Mouse (Mus musculus) induced T-regulatory cell, adult 2 months (primary cell): ENCODE results near the gene Adam19.
A peak's percentile ranks its signal among the peaks of the same experiment; 100 is the strongest.
"Not testable (repeated sequence)": the region's sequence is repeated elsewhere in the genome, so short reads cannot be mapped to it uniquely, and the experiment has no call there.

Experiments
- DNase-seq: peaks from one replicate; pipeline ENCODE4 v3.0.0-alpha.2; 2012; ENCODE audit warnings: low read depth

Adam19 gene

GRCm38 (mm10) chr11:46131022-46131986, 75.5 kb downstream of the Adam19 start:
- no peak for DNase-seq

GRCm38 (mm10) chr11:46134899-46135298, 79.1 kb downstream of the Adam19 start:
- DNase-seq: peak; percentile 72

GRCm38 (mm10) chr11:46143342-46143741, 87.5 kb downstream of the Adam19 start:
- no peak for DNase-seq

GRCm38 (mm10) chr11:46145163-46145875, 89.5 kb downstream of the Adam19 start:
- DNase-seq: no peak

GRCm38 (mm10) chr11:46146619-46147018, 90.8 kb downstream of the Adam19 start:
- no peak for DNase-seq

- DNase-seq: no peak
These were observed 101.2 kb downstream of the Adam19 start for GRCm38 (mm10) chr11:46156945-46157344.

GRCm38 (mm10) chr11:46157462-46157861, 101.7 kb downstream of the Adam19 start:
- DNase-seq: no peak

- peak; percentile 40 for DNase-seq
These were observed 110.2 kb downstream of the Adam19 start, which contains the start of gene Nipal4 for GRCm38 (mm10) chr11:46165866-46166585. Gene Nipal4 (minus strand): TSS chr11:46166508.

- DNase-seq: no peak
These were observed 112.7 kb downstream of the Adam19 start for GRCm38 (mm10) chr11:46168506-46168905.

- DNase-seq: no peak
These were observed 114.1 kb downstream of the Adam19 start for GRCm38 (mm10) chr11:46169908-46170307.

GRCm38 (mm10) chr11:46172128-46172527, 116.3 kb downstream of the Adam19 start:
- DNase-seq: no peak

- no peak for DNase-seq
These were observed 120.4 kb downstream of the Adam19 start for GRCm38 (mm10) chr11:46176155-46176554.

- DNase-seq: no peak
These were observed 121.7 kb downstream of the Adam19 start for GRCm38 (mm10) chr11:46177246-46178043.

GRCm38 (mm10) chr11:46182031-46182430, 126.2 kb downstream of the Adam19 start:
- not testable (repeated sequence) for DNase-seq

GRCm38 (mm10) chr11:46184946-46185345, 129.2 kb downstream of the Adam19 start:
- no peak for DNase-seq

- DNase-seq: no peak
These were observed 129.7 kb downstream of the Adam19 start for GRCm38 (mm10) chr11:46185486-46185885.

GRCm38 (mm10) chr11:46188283-46188682, 132.5 kb downstream of the Adam19 start:
- DNase-seq: no peak

GRCm38 (mm10) chr11:46194175-46194574, 138.4 kb downstream of the Adam19 start:
- DNase-seq: no peak
